Mouse (Mus musculus) megakaryocyte, embryonic 14.5 days (primary cell): ENCODE data around the gene Msx2. TPM values are rescaled to one million over a fixed set of nuclear protein-coding genes. Genes with fewer than 3 reads are reported as not detected.

Source experiments
- H3K27me3 ChIP-seq: replicated peaks from 2 replicates; pipeline ENCODE3; 2012; ENCODE audit warnings: inconsistent platforms
- H3K36me3 ChIP-seq: replicated peaks from 2 replicates; pipeline ENCODE3; 2012; ENCODE audit warnings: low read length, inconsistent platforms, mixed read lengths
- H3K4me1 ChIP-seq: 2 replicates; pipeline ENCODE4 v1.6.1; 2012; ENCODE audit warnings: inconsistent platforms
- H3K4me3 ChIP-seq: replicated peaks from 2 replicates; pipeline ENCODE3; 2012; ENCODE audit warnings: moderate library complexity, mild to moderate bottlenecking, inconsistent platforms
- H3K9me3 ChIP-seq: 2 replicates; pipeline ENCODE4 v1.6.1; 2012; ENCODE audit warnings: inconsistent platforms
- FLI1 ChIP-seq: IDR thresholded peaks from 2 replicates; pipeline ENCODE4 v1.6.1; 2012; ENCODE audit warnings: low read length, inconsistent platforms, mixed read lengths
- GATA1 ChIP-seq: IDR thresholded peaks from 3 replicates; pipeline ENCODE4 v1.6.1; 2012; ENCODE audit warnings: mixed read lengths, low read length, inconsistent platforms, borderline replicate concordance
- polyA plus RNA-seq: library from polyadenylated mRNA; stranded (reverse); fragments of >175 nt; gene quantifications from 2 replicates; pipeline ENCODE4 v1.2.3, GENCODE M21; 2012; ENCODE audit warnings: low replicate concordance; ENCODE audit not compliant: insufficient read depth

Msx2 gene
- polyA plus RNA-seq, 1 experiment, result 0.63 TPM

DNA sequence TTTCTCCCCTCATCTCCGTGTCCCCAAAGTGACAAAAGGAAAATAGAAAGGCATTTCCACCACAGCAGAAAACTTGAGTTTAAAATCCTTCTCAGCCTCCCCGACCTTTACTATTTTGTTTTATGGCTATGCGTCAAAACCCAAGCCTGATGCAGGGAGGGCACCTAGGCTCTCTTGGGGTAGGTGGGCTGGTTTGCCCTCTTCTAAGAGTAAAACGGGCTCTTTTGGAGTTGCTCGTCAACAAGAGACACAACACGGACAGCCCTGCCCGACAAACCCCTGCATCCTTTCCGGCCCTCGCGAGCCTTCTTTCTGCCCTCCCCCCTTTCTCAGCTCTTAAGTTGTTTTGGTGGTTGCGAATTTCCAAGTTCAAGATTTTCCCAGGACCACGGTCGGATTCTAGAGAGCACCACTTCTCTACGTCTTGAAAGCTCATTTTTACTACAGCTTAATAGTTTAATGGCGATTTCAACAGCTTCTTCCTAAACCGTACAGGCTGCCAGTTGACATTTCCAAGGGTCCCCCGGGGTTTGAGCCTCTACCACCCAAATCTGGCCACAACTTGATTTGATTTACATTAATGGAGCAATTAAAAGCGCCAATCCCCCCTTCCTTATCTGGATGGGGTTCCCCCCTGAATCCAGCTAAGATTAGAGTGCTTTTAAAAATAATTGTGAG lies 6.5 kb downstream of the Msx2 start:
- Histone ChIP-seq H3K4me3 (peak overlapping the region; percentile 44), H3K9me3 (peaks cover 5% of the 10 kb centered on the region), H3K4me1 (peaks cover 48% of the 10 kb centered on the region), H3K27me3 (peaks cover 94% of the 10 kb centered on the region), H3K36me3 (no peaks in the 10 kb centered on the region)
- TF ChIP-seq GATA1 (no peak), FLI1 (no peak)

DNA sequence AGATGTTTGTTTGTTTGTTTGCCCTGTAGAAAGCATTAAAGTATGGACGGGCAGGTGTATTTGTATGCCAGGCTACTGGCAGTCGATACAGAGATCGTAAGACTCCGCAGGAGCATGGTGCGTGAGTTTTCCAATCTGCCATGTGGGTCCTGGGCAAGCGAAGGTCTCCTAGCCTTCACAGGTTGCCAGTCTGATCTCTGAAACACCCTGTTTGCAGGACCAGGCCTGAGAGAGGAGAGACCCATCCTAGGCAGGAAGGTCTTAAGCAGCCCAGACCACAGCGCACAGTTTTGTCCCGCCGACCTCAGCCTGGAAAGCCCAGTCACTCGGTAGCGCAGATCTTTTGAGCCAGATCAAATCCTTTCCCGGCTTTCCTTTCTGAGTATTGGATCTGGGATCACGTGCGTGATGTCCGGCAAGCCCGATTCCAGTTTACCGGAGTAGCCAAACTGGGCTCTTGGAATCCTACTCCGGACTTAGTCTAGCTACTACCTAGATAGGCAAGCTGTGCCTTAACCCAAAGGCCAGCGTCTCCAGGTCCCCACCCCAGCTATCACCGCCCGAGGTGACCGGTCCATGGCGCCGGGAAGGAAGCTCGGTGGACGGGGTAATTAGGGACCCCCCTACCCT lies 7.6 kb downstream of the Msx2 start:
- TF ChIP-seq GATA1 (no peak), FLI1 (no peak)
- Histone ChIP-seq H3K4me3 (peak overlapping the region; percentile 10), H3K36me3 (no peaks in the 10 kb centered on the region), H3K27me3 (peaks cover 94% of the 10 kb centered on the region), H3K4me1 (peaks cover 45% of the 10 kb centered on the region), H3K9me3 (peaks cover 5% of the 10 kb centered on the region; the same call in 1 of the 2 replicates)

DNA sequence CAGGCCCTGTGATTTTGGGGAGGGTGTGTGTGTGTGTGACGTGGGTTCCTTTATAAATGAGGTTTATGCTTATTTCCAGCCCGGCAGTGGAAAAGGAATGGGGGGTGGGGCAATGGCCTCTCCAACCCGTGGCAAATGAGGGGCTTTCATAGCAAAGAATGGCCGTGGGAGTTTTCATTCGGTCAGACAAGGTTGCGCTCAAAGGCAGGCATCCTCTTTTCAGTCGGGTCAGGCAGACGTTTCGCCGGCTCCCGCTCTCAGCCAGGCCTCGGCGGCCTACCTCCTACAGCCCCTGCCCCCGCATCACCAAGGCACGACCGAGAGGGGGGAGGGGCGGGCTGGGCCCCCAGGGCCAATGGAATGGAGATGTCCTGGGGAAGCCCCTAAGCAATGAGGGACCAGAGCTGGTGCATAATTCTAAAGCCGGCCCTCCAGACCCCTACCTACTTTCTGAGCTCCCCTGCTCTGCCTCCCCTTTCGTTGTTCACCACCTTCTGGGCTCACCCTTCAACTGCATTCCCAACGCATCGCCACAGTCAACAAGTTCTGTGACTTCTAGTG lies 8.4 kb downstream of the Msx2 start:
- TF ChIP-seq GATA1 (no peak), FLI1 (no peak)
- peaks cover 5% of the 10 kb centered on the region; the same call in 1 of the 2 replicates for H3K9me3 ChIP-seq
- H3K36me3 ChIP-seq, result no peaks in the 10 kb centered on the region
- H3K4me1 ChIP-seq, result peaks cover 45% of the 10 kb centered on the region
- H3K27me3 ChIP-seq, result peaks cover 92% of the 10 kb centered on the region
- H3K4me3 ChIP-seq, result peak overlapping the region; percentile 29

DNA sequence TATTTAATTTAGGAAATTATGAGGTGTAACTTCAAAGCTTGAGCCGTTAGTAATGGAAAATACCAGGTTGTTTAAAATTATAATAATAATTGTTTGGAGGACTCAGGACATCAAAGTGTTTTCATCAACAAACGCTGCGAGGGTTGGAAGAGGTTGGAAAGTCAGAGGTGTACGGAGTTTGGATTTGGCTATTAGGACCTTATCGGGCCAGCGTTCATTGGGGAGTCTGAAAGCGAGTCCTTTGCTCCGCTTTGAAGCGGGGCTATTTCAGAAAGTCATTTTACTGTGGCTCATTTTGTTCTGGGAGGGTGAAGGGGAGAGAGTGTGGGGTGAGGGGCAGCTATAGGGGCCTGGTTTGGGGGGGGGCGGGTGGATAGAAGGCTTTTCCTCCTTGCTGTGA lies 8.9 kb downstream of the Msx2 start:
- Histone ChIP-seq H3K4me3 (no peak overlapping the region), H3K27me3 (peaks cover 90% of the 10 kb centered on the region), H3K4me1 (peaks cover 45% of the 10 kb centered on the region), H3K9me3 (peaks cover 5% of the 10 kb centered on the region; the same call in 1 of the 2 replicates), H3K36me3 (no peaks in the 10 kb centered on the region)
- TF ChIP-seq GATA1 (no peak), FLI1 (no peak)

DNA sequence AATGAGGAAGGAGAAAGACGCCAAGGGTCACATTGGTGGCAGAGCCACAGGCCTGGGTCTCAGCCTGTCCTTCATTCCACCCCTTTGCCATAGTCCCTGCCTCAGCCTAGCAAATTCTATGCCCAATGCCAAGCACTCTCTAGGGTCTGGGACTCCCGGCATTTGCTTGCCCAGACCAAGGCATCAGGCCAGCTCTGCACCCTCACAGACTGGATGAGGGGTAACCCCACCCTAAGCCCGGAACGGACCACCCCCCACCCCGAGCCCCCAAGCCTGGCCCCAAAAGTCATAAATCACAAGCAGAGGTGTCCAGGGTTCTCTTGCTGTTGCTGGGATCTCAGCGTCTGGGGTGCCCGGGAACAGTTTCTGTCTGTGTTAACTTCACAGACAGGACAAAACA lies 9.8 kb downstream of the Msx2 start:
- peak overlapping the region; percentile 53 for H3K4me3 ChIP-seq
- peaks cover 2% of the 10 kb centered on the region; the same call in 1 of the 2 replicates for H3K9me3 ChIP-seq
- TF ChIP-seq GATA1, result no peak
- TF ChIP-seq FLI1, result no peak
- H3K36me3 ChIP-seq, result no peaks in the 10 kb centered on the region
- H3K27me3 ChIP-seq, result peaks cover 92% of the 10 kb centered on the region
- H3K4me1 ChIP-seq, result peaks cover 41% of the 10 kb centered on the region

DNA sequence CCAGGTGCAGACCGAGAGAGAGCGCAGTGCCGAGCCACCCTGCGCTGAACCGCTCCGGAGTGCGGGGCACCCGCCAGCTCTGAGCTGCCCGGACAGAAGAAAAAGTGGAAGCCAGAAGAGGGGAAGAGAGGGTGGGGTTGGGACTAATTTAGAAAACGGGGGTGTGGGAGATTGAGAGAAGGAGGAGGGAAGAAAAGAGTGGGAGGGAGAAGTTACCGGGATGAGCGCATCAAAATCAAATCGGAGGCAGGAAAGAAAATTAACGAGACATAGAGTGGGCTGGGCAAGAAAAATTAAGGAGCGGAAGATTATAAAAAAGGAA lies 10.3 kb downstream of the Msx2 start:
- H3K4me3 ChIP-seq, result peak overlapping the region; percentile 89
- H3K4me1 ChIP-seq, result peaks cover 40% of the 10 kb centered on the region
- TF ChIP-seq FLI1 (no peak), GATA1 (no peak)
- H3K9me3 ChIP-seq, result no peaks in the 10 kb centered on the region
- no peaks in the 10 kb centered on the region for H3K36me3 ChIP-seq
- peaks cover 92% of the 10 kb centered on the region for H3K27me3 ChIP-seq

DNA sequence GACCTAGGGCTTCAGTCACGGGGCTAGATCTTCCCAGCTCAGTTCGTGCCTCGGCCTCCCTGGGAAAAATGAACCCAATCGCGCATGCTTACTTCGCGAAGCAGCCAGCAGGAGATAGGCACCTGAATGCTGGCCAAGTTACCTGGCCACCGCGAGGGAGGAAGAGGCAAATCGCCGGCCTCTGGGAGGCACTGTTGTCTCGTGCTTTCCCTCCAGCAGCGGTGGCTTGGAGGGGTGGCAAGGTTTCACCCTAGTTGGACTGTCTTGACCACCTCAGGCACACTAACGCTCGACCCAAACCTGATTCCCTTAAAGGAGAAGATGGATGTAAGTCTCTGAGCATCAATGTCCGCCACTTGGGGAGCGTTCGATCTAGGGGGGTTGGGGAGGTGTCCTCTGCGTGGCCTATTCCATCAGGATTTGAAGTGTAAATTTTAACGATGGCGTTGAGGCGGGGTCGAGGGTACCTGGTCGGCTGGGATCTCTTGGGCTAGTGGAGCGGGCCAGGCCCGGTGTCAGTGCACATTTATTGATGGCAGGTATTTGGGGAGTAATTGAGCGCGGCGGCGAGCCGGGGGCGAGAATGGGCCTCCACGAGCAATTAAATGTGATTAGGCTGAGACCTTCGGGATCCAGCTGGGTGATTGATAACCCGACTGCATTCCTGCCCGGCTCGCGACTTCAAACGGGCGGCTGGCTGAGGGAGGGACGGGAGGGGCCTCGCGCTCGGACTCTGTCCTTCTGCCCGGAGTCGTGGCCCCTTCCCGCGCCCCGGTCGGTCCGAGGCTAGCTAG lies 10.8 kb downstream of the Msx2 start:
- Histone ChIP-seq H3K9me3 (no peaks in the 10 kb centered on the region), H3K27me3 (peaks cover 89% of the 10 kb centered on the region), H3K36me3 (no peaks in the 10 kb centered on the region), H3K4me1 (peaks cover 40% of the 10 kb centered on the region), H3K4me3 (peak overlapping the region; percentile 89)
- no peak for TF ChIP-seq FLI1

DNA sequence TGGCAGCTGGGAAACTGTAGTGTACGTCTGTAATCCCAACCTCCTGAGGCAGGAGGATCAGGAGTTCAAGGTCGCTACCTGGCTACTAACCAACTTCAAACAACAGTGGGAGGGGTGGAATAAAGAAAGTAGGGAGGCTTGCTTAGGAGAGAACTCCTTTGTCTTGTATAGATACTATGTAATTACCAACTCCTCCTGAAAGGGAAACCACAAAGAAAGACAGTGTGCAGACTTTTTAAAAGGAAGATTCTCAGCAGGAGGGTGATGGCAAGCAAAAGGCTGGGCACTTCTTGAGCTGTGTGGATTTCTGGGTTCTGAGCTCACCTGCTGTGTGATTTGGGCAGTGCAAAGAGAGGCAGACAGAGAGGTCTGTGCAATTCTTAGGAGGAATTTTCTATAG lies 11.5 kb downstream of the Msx2 start:
- Histone ChIP-seq H3K9me3 (no peaks in the 10 kb centered on the region), H3K4me3 (no peak overlapping the region), H3K27me3 (peaks cover 86% of the 10 kb centered on the region), H3K4me1 (peaks cover 38% of the 10 kb centered on the region), H3K36me3 (no peaks in the 10 kb centered on the region)
- TF ChIP-seq FLI1 (no peak), GATA1 (no peak)

DNA sequence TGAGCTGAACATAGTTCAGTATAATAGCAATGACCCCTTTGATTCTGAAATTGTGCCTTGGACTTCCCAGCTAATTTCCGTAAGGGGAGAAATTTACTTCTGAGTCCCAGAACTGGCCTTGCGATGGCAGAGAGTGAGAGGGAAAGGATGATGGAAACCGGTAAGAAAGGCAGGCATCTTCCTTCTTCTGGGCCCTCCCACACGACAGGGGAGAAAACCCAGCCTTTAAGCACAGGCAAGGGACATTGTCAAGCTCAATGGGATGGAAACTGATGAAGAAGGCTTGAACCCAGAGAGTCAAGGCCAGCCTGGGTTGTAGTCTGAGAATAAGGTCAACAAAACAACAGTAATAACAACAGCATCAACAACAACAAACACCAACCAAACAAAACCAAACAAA lies 14.1 kb downstream of the Msx2 start:
- H3K27me3 ChIP-seq, result peaks cover 82% of the 10 kb centered on the region

More for the DNA sequence above, 14.1 kb downstream of the Msx2 start:
- Histone ChIP-seq H3K4me3 (no peak overlapping the region), H3K4me1 (peaks cover 18% of the 10 kb centered on the region), H3K36me3 (no peaks in the 10 kb centered on the region), H3K9me3 (no peaks in the 10 kb centered on the region)
- TF ChIP-seq FLI1, result no peak
- no peak for TF ChIP-seq GATA1
